Mouse (Mus musculus) gastrocnemius, postnatal 25 days (tissue): ENCODE measurements at regions not wholly inside any gene's neighbourhood (a gene's known extent, or its start where the extent isn't known, plus 50 kb on each side); places are given as distances from the start of the nearest gene placed in this dataset.

Experiments
- DNase-seq: peaks from one replicate; pipeline ENCODE4 v3.0.0; 2022

- no peak for DNase-seq
Observed at GRCm38 (mm10) chr5:45269391-45269790, 180.6 kb downstream of the Qdpr start.

- DNase-seq, result no peak
Observed at GRCm38 (mm10) chr5:45266914-45267313, 183.1 kb downstream of the Qdpr start.

- DNase-seq, result no peak
Observed at GRCm38 (mm10) chr5:45258486-45258885, 191.6 kb downstream of the Qdpr start.

GRCm38 (mm10) chr5:45256256-45256999 is 193.6 kb downstream of the Qdpr start:
- DNase-seq, result no peak

DNA sequence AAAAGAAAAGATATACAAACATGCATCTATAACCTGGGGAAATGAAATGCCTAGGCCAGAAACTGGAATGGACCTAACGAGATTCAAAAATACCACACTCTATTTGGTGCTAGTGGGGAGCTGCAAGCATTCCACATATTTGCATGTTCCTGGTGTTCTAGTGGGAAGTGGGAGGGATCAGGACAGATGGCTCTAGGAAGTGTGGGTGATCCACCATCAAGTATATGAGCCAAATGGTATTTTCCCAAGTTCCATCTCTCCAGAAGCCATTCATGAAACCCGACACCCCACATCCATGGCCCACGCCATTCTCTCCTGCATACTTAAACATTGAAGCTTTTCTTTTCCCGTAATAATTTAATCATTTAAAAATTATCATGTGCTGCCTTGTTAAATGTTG is 218.2 kb downstream of the Qdpr start:
- DNase-seq, result no peak

GRCm38 (mm10) chr5:45230097-45230496 is 219.9 kb downstream of the Qdpr start:
- no peak for DNase-seq

- no peak for DNase-seq
Observed at GRCm38 (mm10) chr5:45229477-45229876, 220.6 kb downstream of the Qdpr start.

GRCm38 (mm10) chr5:45228226-45228927 is 221.7 kb downstream of the Qdpr start:
- DNase-seq, result no peak

GRCm38 (mm10) chr5:45220272-45220916 is 229.6 kb downstream of the Qdpr start:
- peak; percentile 49 for DNase-seq

- no peak for DNase-seq
Observed at GRCm38 (mm10) chr5:45219558-45219957, 230.5 kb downstream of the Qdpr start.

GRCm38 (mm10) chr5:45219101-45219500 is 230.9 kb downstream of the Qdpr start:
- DNase-seq, result no peak

DNA sequence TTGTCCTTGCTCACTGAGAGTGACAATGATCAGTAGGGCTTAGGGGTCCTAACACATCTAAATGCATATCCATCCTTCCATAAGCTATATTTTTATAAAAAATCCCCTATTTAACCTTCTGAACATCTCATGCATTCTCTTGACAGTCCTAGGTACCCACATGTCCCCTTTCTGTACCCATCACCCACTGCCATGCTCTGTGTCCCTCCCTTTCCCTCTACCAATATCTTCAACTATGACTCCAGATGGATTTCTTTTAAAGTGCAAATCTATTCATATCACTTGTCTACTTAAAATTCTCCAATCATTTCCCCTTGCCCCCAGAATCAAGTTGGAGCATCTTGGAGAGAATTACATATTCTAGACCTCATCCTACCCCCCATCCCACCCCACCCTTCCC is 235.6 kb downstream of the Qdpr start:
- DNase-seq, result no peak

DNA sequence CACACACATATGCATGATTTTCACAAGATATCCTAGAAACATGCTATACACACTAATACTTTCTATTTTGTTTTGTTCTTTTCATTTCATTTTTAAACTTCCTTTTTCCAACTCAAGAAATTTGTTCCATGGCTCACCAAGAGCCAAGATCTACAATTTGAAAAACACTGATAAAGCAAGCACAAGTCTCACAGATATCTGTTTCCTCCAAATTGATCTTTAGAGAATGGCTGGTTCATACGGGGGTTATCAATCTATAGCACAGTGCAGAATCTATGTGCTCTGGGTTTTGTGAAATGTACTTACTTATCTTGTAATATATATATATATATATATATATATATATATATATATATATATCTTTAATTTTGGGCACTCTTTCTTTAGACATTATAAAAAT is 251.6 kb downstream of the Qdpr start:
- no peak for DNase-seq

DNA sequence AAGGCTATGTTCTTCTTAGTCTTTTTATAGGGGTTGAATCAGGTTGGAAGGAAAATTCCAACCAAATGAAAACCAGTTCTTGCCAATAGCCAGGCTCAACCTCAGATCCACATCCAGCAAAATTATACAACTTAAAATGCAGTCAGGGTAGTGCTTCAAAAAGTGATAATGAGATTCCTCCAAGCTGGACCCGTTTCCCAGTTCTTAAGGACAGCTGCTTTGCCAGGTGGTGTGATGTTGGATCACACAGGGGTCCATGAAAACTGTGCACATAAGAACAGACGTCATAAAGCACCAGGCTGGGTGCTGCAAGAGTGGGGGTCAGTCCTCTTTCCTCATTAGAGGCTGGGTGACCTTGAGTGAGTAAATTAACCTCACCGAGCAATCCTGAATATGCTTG is 253.9 kb downstream of the Qdpr start:
- DNase-seq, result no peak

DNA sequence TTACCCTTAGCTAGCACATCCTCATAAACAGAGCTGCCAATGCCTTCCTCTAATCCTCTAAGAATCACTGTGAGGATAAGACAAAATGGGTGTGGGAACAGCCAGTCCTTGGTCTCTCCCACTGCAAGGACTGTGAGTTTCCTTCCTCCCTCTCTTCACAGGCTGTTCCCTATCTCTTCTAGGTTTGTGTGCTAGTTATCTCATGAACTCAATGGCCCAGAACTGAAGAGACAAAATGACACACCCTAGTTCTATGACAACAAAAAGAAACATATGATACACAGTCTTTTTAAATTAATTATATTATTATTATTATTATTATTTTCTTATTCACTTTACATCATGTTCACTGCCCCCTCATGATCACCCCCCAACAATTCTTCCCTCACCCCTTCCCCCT is 257.7 kb downstream of the Qdpr start:
- DNase-seq, result no peak

GRCm38 (mm10) chr5:45173035-45173755 is 276.8 kb downstream of the Qdpr start:
- DNase-seq, result peak; percentile 37

DNA sequence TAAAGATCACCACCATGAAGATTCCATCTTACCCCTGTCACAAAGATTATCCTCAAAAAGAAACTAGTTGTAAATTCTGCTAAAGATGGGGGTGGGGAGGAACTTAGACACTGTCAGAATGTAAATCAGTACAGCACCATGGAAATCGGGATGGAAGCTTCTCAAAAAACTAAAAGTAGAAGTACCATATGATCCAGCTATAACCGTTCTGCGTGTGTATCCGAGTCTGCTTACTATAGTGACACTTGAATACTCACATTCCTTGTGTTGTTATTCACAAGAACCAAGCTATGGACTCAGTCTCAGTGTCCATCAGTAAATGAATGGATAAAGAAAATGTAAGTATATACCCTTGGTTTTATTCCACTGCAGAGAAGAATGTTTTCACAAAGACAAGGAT is 290.8 kb downstream of the Qdpr start:
- DNase-seq, result no peak

DNA sequence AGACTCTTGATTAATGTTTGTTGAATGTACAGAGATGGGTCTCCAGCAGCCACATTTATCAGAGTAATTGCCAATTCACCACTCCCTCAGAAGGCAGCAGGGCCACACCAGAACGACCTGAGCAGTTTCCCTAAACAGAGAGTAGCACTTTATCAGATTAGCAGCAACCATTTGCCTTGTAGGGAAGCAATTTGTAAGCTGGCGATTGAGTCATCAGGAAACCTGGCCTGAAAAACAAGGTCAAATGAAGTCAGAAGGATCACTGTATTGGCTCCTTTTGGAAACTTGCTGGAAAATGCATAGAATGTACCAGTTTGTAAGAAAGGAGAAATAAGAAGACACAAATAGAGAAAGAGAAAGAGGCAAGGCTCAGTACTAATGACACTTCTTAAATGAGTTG is 295.1 kb downstream of the Qdpr start:
- no peak for DNase-seq

DNA sequence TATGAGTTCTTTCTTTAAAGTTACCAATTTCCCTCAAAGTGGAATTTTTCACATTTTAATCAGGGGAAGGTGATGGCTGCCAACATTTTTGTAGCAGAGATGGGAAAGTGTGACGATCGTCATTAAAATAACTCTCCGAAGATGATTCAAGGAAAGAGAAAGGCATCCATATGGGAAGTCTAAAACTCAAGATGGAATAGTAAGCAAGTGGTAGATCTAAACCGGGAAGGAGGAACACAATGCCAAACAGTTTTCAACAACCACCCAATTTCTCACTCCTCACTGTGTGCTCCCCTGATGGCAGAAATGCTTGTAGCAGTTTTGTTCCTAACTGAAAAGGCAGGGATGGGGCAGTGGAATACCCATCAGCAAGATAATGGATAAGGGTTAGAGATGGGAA is 305.9 kb downstream of the Qdpr start:
- DNase-seq, result no peak

GRCm38 (mm10) chr5:45137198-45137973 is 312.6 kb downstream of the Qdpr start:
- no peak for DNase-seq

GRCm38 (mm10) chr5:45136696-45137095 is 313.3 kb downstream of the Qdpr start:
- no peak for DNase-seq

DNA sequence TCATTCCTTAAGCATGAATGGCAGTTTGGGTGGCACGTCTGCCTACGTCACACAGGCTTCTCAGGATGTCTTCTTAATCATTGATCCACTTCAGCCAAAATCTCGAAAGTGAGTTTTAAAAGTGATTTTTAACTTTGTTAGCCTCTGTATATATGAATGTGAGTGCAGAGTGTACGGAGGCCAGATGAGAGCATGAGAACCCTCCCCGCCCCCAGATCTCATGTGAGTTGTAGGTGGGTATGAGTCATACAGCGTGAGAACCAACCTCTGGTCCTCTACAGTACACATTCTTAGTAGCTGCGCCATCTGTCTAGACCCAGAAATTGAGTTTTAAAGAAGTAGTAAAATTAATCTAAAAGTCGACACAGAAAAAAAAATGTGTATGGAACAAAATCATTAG is 322.1 kb downstream of the Qdpr start:
- no peak for DNase-seq
